Mouse (Mus musculus): Measurements from ENCODE around the gene Dgcr2. TPM values are rescaled to one million over a fixed set of nuclear protein-coding genes. Genes with fewer than 3 reads are reported as not detected.
A peak's percentile ranks its signal among the peaks of the same experiment; 100 is the strongest.

Gene Dgcr2
- polyA plus RNA-seq, 1 experiment from 2014 or later = 86.3 TPM

GRCm38 (mm10) chr16:17802839-17803674 is 95.3 kb downstream of the Dgcr2 start:
- peak overlapping the region; percentile 63 for H3K4me2 ChIP-seq
- H3K27ac ChIP-seq (replicated peaks) = no peak overlapping the region
- 2% methylated on average over 83 of the region's 83 CpGs for WGBS
- H3K27me3 ChIP-seq = peaks cover 85% of the 10 kb centered on the region
- no peaks in the 10 kb centered on the region for H3K9me3 ChIP-seq
- peak overlapping the region; percentile 55; the same call in 1 of the 2 replicates for H3K9ac ChIP-seq
- ATAC-seq (ENCODE audit: low read depth) = no peak
- peaks cover 62% of the 10 kb centered on the region for H3K4me1 ChIP-seq (replicated peaks)
- H3K4me3 ChIP-seq = peak overlapping the region; percentile 39
- no peaks in the 10 kb centered on the region for H3K36me3 ChIP-seq

- H3K27me3 ChIP-seq = peaks cover 91% of the 10 kb centered on the region
- no peak for ATAC-seq (ENCODE audit: low read depth)
- peaks cover 62% of the 10 kb centered on the region for H3K4me1 ChIP-seq (replicated peaks)
- peak overlapping the region; percentile 39 for H3K4me3 ChIP-seq
- WGBS = 2% methylated on average over 18 of the region's 18 CpGs
- no peaks in the 10 kb centered on the region for H3K9me3 ChIP-seq
- no peak overlapping the region for H3K27ac ChIP-seq (replicated peaks)
- peak overlapping the region; percentile 63 for H3K4me2 ChIP-seq
- no peaks in the 10 kb centered on the region for H3K36me3 ChIP-seq
- H3K9ac ChIP-seq = peak overlapping the region; percentile 55; the same call in 1 of the 2 replicates
Measured at GRCm38 (mm10) chr16:17802456-17802838, 95.9 kb downstream of the Dgcr2 start.

GRCm38 (mm10) chr16:17801777-17802455 is 96.4 kb downstream of the Dgcr2 start:
- Histone ChIP-seq H3K9ac (no peak overlapping the region), H3K27ac (replicated peaks) (no peak overlapping the region), H3K36me3 (no peaks in the 10 kb centered on the region), H3K9me3 (no peaks in the 10 kb centered on the region), H3K4me3 (no peak overlapping the region), H3K4me1 (replicated peaks) (peaks cover 64% of the 10 kb centered on the region), H3K4me2 (no peak overlapping the region), H3K27me3 (peaks cover 96% of the 10 kb centered on the region)
- 3% methylated on average over 7 of the region's 7 CpGs for WGBS
- no peak for ATAC-seq (ENCODE audit: low read depth)

GRCm38 (mm10) chr16:17799584-17799983 is 98.8 kb downstream of the Dgcr2 start:
- Histone ChIP-seq H3K27ac (replicated peaks) (no peak overlapping the region), H3K4me3 (no peak overlapping the region), H3K9ac (no peak overlapping the region), H3K4me1 (replicated peaks) (peaks cover 50% of the 10 kb centered on the region), H3K9me3 (no peaks in the 10 kb centered on the region), H3K36me3 (no peaks in the 10 kb centered on the region), H3K4me2 (no peak overlapping the region), H3K27me3 (peaks cover 99% of the 10 kb centered on the region)
- ATAC-seq (ENCODE audit: low read depth) = no peak

GRCm38 (mm10) chr16:17798321-17799180 is 99.8 kb downstream of the Dgcr2 start:
- Histone ChIP-seq H3K27me3 (peaks cover 99% of the 10 kb centered on the region), H3K27ac (replicated peaks) (0 out of 2 replicates have a peak overlapping the region, but pooled peaks have one; percentile 10), H3K9ac (peak overlapping the region; percentile 75), H3K4me2 (peak overlapping the region; percentile 73), H3K9me3 (no peaks in the 10 kb centered on the region), H3K36me3 (0 out of 2 replicates have a peak, but pooled peaks cover 9% of the 10 kb centered on the region), H3K4me1 (replicated peaks) (peaks cover 40% of the 10 kb centered on the region), H3K4me3 (peak overlapping the region; percentile 53)
- no peak for ATAC-seq (ENCODE audit: low read depth)
- 2% methylated on average over 34 of the region's 45 CpGs for WGBS

- Histone ChIP-seq H3K27ac (replicated peaks) (peak overlapping the region; percentile 10; the same call in 1 of the 2 replicates), H3K4me2 (peak overlapping the region; percentile 73), H3K27me3 (peaks cover 93% of the 10 kb centered on the region), H3K4me3 (peak overlapping the region; percentile 53), H3K9me3 (no peaks in the 10 kb centered on the region), H3K9ac (peak overlapping the region; percentile 75), H3K4me1 (replicated peaks) (peaks cover 33% of the 10 kb centered on the region), H3K36me3 (peaks cover 13% of the 10 kb centered on the region; the same call in 1 of the 2 replicates)
- 3% methylated on average over 29 of the region's 29 CpGs for WGBS
- no peak for ATAC-seq (ENCODE audit: low read depth)
Measured at GRCm38 (mm10) chr16:17797812-17798311, 100.5 kb downstream of the Dgcr2 start.

GRCm38 (mm10) chr16:17796971-17797811 is 101.2 kb downstream of the Dgcr2 start, which contains the start of gene Scarf2:
Gene Scarf2 (plus strand): TSS chr16:17797282.
- peak within 1 kb of the TSS; percentile 75 for H3K9ac ChIP-seq
- peak; percentile 21 for ATAC-seq (ENCODE audit: low read depth)
- WGBS = 3% methylated on average over 64 of the region's 81 CpGs

GRCm38 (mm10) chr16:17796519-17796918 is 101.8 kb downstream of the Dgcr2 start:
- H3K4me3 ChIP-seq = peak overlapping the region; percentile 53
- peak overlapping the region; percentile 73 for H3K4me2 ChIP-seq
- peaks cover 25% of the 10 kb centered on the region for H3K4me1 ChIP-seq (replicated peaks)
- H3K36me3 ChIP-seq = peaks cover 27% of the 10 kb centered on the region
- no peak overlapping the region for H3K27ac ChIP-seq (replicated peaks)
- H3K9me3 ChIP-seq = no peaks in the 10 kb centered on the region
- ATAC-seq (ENCODE audit: low read depth) = no peak
- peak overlapping the region; percentile 75 for H3K9ac ChIP-seq
- H3K27me3 ChIP-seq = peaks cover 80% of the 10 kb centered on the region

More at GRCm38 (mm10) chr16:17796971-17797811, 101.2 kb downstream of the Dgcr2 start, which contains the start of gene Scarf2:
- Histone ChIP-seq H3K36me3 (peaks cover 20% of the 10 kb centered on the region), H3K4me3 (peak within 1 kb of the TSS; percentile 53), H3K9me3 (no peaks in the 10 kb centered on the region), H3K27ac (replicated peaks) (peak within 1 kb of the TSS; percentile 10), H3K4me2 (peak within 1 kb of the TSS; percentile 73), H3K4me1 (replicated peaks) (peaks cover 26% of the 10 kb centered on the region), H3K27me3 (peaks cover 86% of the 10 kb centered on the region)

GRCm38 (mm10) chr16:17795643-17796042 is 102.7 kb downstream of the Dgcr2 start:
- no peak for ATAC-seq (ENCODE audit: low read depth)
- Histone ChIP-seq H3K4me1 (replicated peaks) (peaks cover 25% of the 10 kb centered on the region), H3K36me3 (peaks cover 36% of the 10 kb centered on the region), H3K9ac (no peak overlapping the region), H3K9me3 (no peaks in the 10 kb centered on the region), H3K4me3 (no peak overlapping the region), H3K27me3 (peaks cover 71% of the 10 kb centered on the region), H3K27ac (replicated peaks) (no peak overlapping the region), H3K4me2 (no peak overlapping the region)
- WGBS = 72% methylated on average over 5 of the region's 5 CpGs

- ATAC-seq (ENCODE audit: low read depth) = no peak
- Histone ChIP-seq H3K27ac (replicated peaks) (no peak overlapping the region), H3K4me2 (no peak overlapping the region), H3K27me3 (peaks cover 56% of the 10 kb centered on the region), H3K4me3 (no peak overlapping the region), H3K9me3 (no peaks in the 10 kb centered on the region), H3K4me1 (replicated peaks) (peaks cover 24% of the 10 kb centered on the region), H3K9ac (no peak overlapping the region), H3K36me3 (peaks cover 52% of the 10 kb centered on the region)
- WGBS = 85% methylated on average over 4 of the region's 4 CpGs
Measured at GRCm38 (mm10) chr16:17794047-17794446, 104.3 kb downstream of the Dgcr2 start.

- Histone ChIP-seq H3K4me1 (replicated peaks) (peaks cover 11% of the 10 kb centered on the region), H3K27me3 (peaks cover 43% of the 10 kb centered on the region), H3K4me2 (no peak overlapping the region), H3K27ac (replicated peaks) (no peak overlapping the region), H3K4me3 (no peak overlapping the region), H3K9me3 (no peaks in the 10 kb centered on the region), H3K9ac (no peak overlapping the region), H3K36me3 (peaks cover 62% of the 10 kb centered on the region)
- no peak for ATAC-seq (ENCODE audit: low read depth)
- 42% methylated on average over 3 of the region's 3 CpGs for WGBS
Measured at GRCm38 (mm10) chr16:17792728-17793127, 105.6 kb downstream of the Dgcr2 start.

All from neural tube, embryonic 13.5 days (tissue).